Mouse (Mus musculus) stomach, embryonic 14.5 days (tissue): ENCODE results near the gene Tarbp1. TPM values are rescaled to one million over a fixed set of nuclear protein-coding genes. Genes with fewer than 3 reads are reported as not detected.

ENCODE experiments used
- ATAC-seq: fragments of 200-750 bp; cut with Nextera tagmentation; 2 replicates; pipeline ENCODE4 v1.8.0; 2017; ENCODE audit warnings: low read depth, moderate TSS enrichment; ENCODE audit not compliant: insufficient number of reproducible peaks, insufficient read depth, low FRiP score
- H3K27ac ChIP-seq: fragments of 300-500 bp; sonication (generic); 2 replicates; pipeline ENCODE4 v1.5.1; 2014; ENCODE audit warnings: mild to moderate bottlenecking, low read length, moderate library complexity, mixed read lengths
- H3K27me3 ChIP-seq: fragments of 300-500 bp; sonication (generic); 2 replicates; pipeline ENCODE4 v1.6.1; 2014; ENCODE audit warnings: low read length, control low read depth, mixed read lengths; ENCODE audit not compliant: control insufficient read depth, insufficient read depth
- H3K36me3 ChIP-seq: fragments of 300-500 bp; sonication (generic); 2 replicates; pipeline ENCODE4 v1.6.1; 2014; ENCODE audit warnings: mild to moderate bottlenecking, control low read depth, low read length, moderate library complexity, mixed read lengths; ENCODE audit not compliant: control insufficient read depth, insufficient read depth
- H3K4me1 ChIP-seq: fragments of 300-500 bp; sonication (generic); 2 replicates; pipeline ENCODE4 v1.6.1; 2014; ENCODE audit warnings: low read length, control low read depth, mixed read lengths; ENCODE audit not compliant: control insufficient read depth, insufficient read depth
- H3K4me2 ChIP-seq: fragments of 300-500 bp; sonication (generic); replicated peaks from 2 replicates; pipeline ENCODE4 v1.6.1; 2014; ENCODE audit warnings: low read depth, low read length, control low read depth
- H3K4me3 ChIP-seq: fragments of 300-500 bp; sonication (generic); 2 replicates; pipeline ENCODE4 v1.5.1; 2014; ENCODE audit warnings: low read depth, low read length, control low read depth
- H3K9ac ChIP-seq: fragments of 300-500 bp; sonication (generic); replicated peaks from 2 replicates; pipeline ENCODE4 v1.6.1; 2014; ENCODE audit warnings: low read depth, mild to moderate bottlenecking, control low read depth, low read length, moderate library complexity, mixed read lengths
- H3K9me3 ChIP-seq: fragments of 300-500 bp; sonication (generic); 2 replicates; pipeline ENCODE4 v1.6.1; 2016; ENCODE audit warnings: low read depth, low read length, control low read depth; ENCODE audit not compliant: control insufficient read depth
- WGBS: fragments of 180-500 bp; shearing (Covaris S2); extraction: QIAGEN DNeasy Blood & Tissue Kit; methylation state at CpG from one replicate; pipeline ENCODE4 v1.1.7; 2014; 5-methylcytosine and 5-hydroxymethylcytosine counted together
- polyA plus RNA-seq: library from polyadenylated mRNA; unstranded; fragments of >200 nt; fragmentation: Nextera tagmentation; extraction: Ambion mirVana; gene quantifications from 2 replicates; pipeline ENCODE4 v1.2.1, GENCODE M21; 2014

The Tarbp1 gene
- polyA plus RNA-seq, 1 experiment from 2014 or later = 3.8 TPM

DNA sequence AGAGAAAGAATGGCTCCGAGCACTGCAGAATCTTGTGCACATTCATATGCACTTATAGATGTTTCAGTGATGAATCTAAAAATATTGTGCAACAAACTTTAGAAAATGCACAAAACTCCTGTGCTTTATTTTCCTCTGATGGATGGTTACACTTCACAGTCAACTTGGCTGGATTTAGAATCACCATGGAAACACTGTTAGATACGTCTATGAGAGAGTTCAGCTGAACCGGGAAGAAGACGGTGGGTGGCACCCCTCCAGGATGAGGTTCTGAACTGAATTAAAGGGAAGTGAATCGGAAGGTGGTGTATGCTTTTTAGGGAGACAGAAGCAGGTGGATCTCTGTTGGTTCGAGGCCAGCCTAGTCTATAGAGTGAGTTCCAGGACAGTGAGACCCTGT lies 34.8 kb upstream of the Tarbp1 start:
- Histone ChIP-seq H3K4me1 (peaks cover 5% of the 10 kb centered on the region; the same call in 1 of the 2 replicates), H3K4me3 (no peak overlapping the region), H3K4me2 (no peak overlapping the region), H3K9me3 (no peaks in the 10 kb centered on the region), H3K36me3 (no peaks in the 10 kb centered on the region), H3K9ac (no peak overlapping the region), H3K27me3 (no peaks in the 10 kb centered on the region), H3K27ac (no peak overlapping the region)
- no peak for ATAC-seq
- WGBS = 78% methylated on average over 6 of the region's 6 CpGs

DNA sequence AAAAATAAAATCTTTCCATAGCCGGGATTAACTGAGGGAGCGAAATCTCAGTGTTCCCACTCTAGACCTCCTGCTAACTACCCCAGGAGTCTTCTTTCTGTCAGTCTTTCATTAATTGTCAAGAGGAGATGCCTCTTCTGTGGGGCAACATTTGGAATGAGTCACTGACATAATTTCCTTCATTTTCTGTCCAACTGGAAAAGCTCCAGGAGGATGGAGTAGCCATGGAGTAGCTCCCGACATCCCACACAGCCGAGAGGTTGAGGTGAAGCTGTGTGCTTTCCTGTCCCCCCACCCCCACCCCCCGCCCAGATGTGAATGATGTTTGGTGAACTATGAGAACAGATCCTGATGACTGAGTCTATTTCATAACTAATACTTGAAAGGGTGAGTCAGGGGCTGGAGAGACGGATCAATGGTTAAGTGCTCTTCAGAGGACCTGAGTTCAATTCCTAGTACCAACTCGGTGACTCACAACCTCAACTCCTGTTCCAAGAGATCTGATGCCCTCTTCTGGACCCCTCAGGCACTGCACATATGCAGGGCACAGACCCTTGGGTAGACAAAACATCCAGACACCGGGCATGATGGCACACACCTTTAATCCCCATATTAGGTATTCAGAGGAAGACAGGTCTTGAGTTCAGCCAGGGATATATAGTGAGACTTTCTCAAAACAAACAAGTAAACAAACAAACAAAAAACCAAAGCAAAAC lies 34.2 kb upstream of the Tarbp1 start:
- H3K4me2 ChIP-seq = no peak overlapping the region

GRCm38 (mm10) chr8:126508221-126508620 lies 33.4 kb upstream of the Tarbp1 start:
- H3K9me3 ChIP-seq = no peaks in the 10 kb centered on the region
- no peak overlapping the region for H3K4me3 ChIP-seq
- H3K9ac ChIP-seq = no peak overlapping the region
- H3K4me2 ChIP-seq = no peak overlapping the region
- WGBS = 98% methylated on average over 2 of the region's 2 CpGs
- H3K36me3 ChIP-seq = no peaks in the 10 kb centered on the region
- no peaks in the 10 kb centered on the region for H3K4me1 ChIP-seq
- H3K27ac ChIP-seq = no peak overlapping the region
- no peaks in the 10 kb centered on the region for H3K27me3 ChIP-seq
- ATAC-seq = no peak

More for the DNA sequence above, 34.2 kb upstream of the Tarbp1 start:
- no peak for ATAC-seq
- 83% methylated on average over 8 of the region's 8 CpGs for WGBS
- Histone ChIP-seq H3K4me1 (peaks cover 5% of the 10 kb centered on the region; the same call in 1 of the 2 replicates), H3K9me3 (no peaks in the 10 kb centered on the region), H3K36me3 (no peaks in the 10 kb centered on the region), H3K9ac (no peak overlapping the region), H3K27me3 (no peaks in the 10 kb centered on the region), H3K27ac (no peak overlapping the region), H3K4me3 (no peak overlapping the region)

DNA sequence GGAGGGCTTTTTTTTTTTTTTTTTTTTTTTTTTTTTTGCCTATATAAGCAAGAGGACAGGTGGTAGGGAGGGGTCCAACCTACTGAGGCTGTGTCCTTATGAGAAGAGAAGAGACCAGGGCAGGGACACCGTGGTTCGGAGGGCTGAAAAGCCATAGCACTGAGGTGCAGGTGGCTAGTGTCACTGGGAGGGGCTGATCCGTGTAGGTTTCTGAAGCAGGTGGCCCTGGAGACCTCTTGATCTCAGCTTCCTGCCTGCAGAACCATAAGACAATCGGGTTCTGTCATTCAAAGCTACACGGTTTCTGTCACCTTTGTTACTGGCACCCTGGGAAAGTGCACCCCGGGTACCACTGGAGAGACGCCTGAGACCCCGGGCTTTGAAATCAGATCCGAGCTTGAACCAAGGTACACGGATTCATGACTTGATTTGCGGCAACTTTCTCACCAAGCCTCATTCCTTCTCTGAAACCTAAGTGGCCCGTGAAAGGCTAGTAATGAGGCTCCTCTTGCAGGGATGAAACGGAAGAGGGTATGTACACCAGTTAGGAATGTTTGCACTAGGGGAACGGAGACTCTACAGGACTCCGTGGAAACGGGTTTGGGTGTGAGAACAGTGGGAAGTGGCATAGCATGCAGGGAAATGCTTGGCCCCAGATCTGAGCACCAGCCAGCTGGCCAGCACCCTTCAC lies 29.8 kb upstream of the Tarbp1 start:
- WGBS = 64% methylated on average over 16 of the region's 16 CpGs
- no peaks in the 10 kb centered on the region for H3K4me1 ChIP-seq
- no peak overlapping the region for H3K4me3 ChIP-seq
- no peak for ATAC-seq
- no peak overlapping the region for H3K27ac ChIP-seq
- H3K9ac ChIP-seq = no peak overlapping the region
- no peaks in the 10 kb centered on the region for H3K27me3 ChIP-seq
- no peaks in the 10 kb centered on the region for H3K9me3 ChIP-seq
- H3K36me3 ChIP-seq = no peaks in the 10 kb centered on the region
- no peak overlapping the region for H3K4me2 ChIP-seq

DNA sequence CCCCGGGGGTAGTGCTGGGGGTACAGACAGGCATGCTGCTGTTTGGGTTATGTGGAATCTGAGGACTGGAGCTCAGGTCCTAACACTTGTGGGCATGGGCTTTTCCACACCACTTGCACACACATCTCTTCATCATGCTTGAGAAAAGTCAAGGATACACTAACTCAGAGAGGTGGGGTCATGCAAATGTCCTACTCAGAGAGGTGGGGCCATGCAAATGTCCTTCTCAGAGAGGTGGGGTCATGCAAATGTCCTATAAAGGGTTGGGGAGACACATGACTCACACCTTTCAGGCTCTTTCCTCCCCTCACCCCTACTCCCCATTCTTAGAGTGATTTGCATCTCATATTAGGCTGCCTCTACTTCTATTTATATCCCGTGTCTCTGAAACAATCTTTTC lies 27.9 kb upstream of the Tarbp1 start:
- no peaks in the 10 kb centered on the region for H3K36me3 ChIP-seq
- no peak overlapping the region for H3K4me3 ChIP-seq
- 45% methylated on average over 2 of the region's 2 CpGs for WGBS
- no peak overlapping the region for H3K4me2 ChIP-seq
- H3K4me1 ChIP-seq = peaks cover 7% of the 10 kb centered on the region; the same call in 1 of the 2 replicates
- no peak for ATAC-seq
- no peak overlapping the region for H3K9ac ChIP-seq
- no peaks in the 10 kb centered on the region for H3K9me3 ChIP-seq
- H3K27me3 ChIP-seq = no peaks in the 10 kb centered on the region
- H3K27ac ChIP-seq = no peak overlapping the region

- no peak overlapping the region for H3K27ac ChIP-seq
- H3K4me1 ChIP-seq = peaks cover 7% of the 10 kb centered on the region; the same call in 1 of the 2 replicates
- no peak overlapping the region for H3K4me3 ChIP-seq
- no peaks in the 10 kb centered on the region for H3K9me3 ChIP-seq
- no peak overlapping the region for H3K9ac ChIP-seq
- no peak overlapping the region for H3K4me2 ChIP-seq
- no peak for ATAC-seq
- H3K36me3 ChIP-seq = no peaks in the 10 kb centered on the region
- no peaks in the 10 kb centered on the region for H3K27me3 ChIP-seq
- WGBS = 97% methylated on average over 2 of the region's 2 CpGs
These were observed 24.5 kb upstream of the Tarbp1 start for GRCm38 (mm10) chr8:126499371-126499770.

DNA sequence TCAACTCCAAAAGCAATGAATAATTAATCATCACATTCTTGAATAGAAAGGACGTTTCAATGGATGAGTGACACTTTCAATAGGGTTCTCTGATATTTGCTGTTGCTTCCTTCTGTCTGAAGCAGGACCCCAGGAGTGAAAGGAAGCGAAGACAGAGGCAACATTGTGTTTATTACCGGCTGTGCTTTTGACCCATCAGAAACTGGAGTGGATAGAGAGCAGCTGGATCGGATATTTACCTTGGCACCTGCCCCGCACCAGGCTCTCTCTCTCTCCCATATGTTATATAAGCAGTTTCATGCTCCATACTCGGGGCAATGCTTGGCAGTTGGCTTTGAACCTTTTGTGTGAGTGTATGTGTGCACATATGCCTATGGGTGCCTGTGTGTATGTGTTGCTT lies 23.6 kb upstream of the Tarbp1 start:
- H3K4me2 ChIP-seq = peak overlapping the region; percentile 54; the same call in 1 of the 2 replicates
- H3K4me3 ChIP-seq = no peak overlapping the region
- no peaks in the 10 kb centered on the region for H3K27me3 ChIP-seq
- H3K4me1 ChIP-seq = peaks cover 7% of the 10 kb centered on the region; the same call in 1 of the 2 replicates
- ATAC-seq = no peak
- H3K9me3 ChIP-seq = no peaks in the 10 kb centered on the region
- H3K9ac ChIP-seq = no peak overlapping the region
- no peaks in the 10 kb centered on the region for H3K36me3 ChIP-seq
- WGBS = 42% methylated on average over 6 of the region's 6 CpGs
- H3K27ac ChIP-seq = peak overlapping the region; percentile 61; the same call in 1 of the 2 replicates

DNA sequence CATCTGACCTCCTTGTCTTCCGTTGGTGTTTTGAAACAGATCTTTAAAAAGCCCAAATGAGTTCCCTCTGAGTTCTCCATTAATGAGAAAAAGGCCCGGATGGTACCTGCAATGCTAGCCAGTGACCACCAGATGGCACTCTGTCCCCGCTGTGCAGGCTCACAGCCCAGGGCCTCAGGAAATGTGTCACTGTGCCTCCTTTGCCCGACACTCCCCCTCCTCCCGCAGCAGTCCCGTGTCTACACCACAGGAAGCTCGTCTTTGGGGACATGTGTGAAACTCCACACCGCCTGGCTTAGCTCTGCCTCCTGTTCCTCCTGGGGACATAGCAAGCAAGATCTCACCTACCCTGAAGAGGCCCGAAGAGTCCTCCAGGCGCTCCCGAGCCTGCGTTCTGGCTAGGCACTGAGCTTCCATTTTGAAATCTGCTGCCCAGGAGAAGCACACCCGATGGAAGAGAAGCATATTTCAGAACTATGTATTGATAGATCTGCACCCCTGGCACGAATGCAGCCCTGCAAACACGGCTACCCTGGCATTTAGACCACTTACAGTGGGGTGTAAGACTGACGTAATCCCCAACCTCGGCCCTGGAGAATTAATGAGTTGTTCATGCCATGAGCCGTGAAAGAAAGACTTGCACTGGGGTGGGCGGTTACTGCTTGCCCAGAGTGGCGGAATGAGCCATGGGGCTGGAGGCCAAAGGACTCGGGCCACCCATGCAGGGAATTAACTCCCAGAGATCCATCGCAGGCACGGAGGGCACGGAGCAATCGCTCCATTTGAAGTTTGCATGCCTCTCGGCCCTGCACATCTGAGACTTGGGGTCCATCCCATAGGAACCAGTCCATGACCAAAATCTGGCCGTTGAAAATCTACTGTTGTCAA lies 22.9 kb upstream of the Tarbp1 start:
- peak overlapping the region; percentile 54 for H3K4me2 ChIP-seq
- H3K27ac ChIP-seq = peak overlapping the region; percentile 61
- no peaks in the 10 kb centered on the region for H3K9me3 ChIP-seq
- ATAC-seq = peak; percentile 88
- 13% methylated on average over 27 of the region's 27 CpGs for WGBS
- no peaks in the 10 kb centered on the region for H3K36me3 ChIP-seq
- peak overlapping the region; percentile 24 for H3K4me3 ChIP-seq
- H3K4me1 ChIP-seq = peaks cover 7% of the 10 kb centered on the region; the same call in 1 of the 2 replicates
- no peaks in the 10 kb centered on the region for H3K27me3 ChIP-seq
- no peak overlapping the region; the same call in 1 of the 2 replicates for H3K9ac ChIP-seq
